Mouse (Mus musculus) neutrophil, adult 5-6 weeks (primary cell): ENCODE results near the gene Evpl. TPM values are rescaled to one million over a fixed set of nuclear protein-coding genes. Genes with fewer than 3 reads are reported as not detected.
"Not testable (repeated sequence)": the region's sequence is repeated elsewhere in the genome, so short reads cannot be mapped to it uniquely, and the experiment has no call there.

Experiments used
- ATAC-seq: fragments of 151-379, 151-347 bp; 2 replicates; pipeline ENCODE4 v1.8.0; 2017; ENCODE audit warnings: mild to moderate bottlenecking, moderate TSS enrichment; ENCODE audit not compliant: insufficient number of reproducible peaks, poor library complexity, low FRiP score, severe bottlenecking; ENCODE audit errors: extremely low read depth
- total RNA-seq: library from RNA; stranded (forward); fragments of 200-1000 nt; gene quantifications from 2 replicates; pipeline ENCODE4 v1.2.3, GENCODE M21; 2017

The Evpl gene
- total RNA-seq: 0.12 TPM in 2 replicates

GRCm38 (mm10) chr11:116237742-116238395, at the start of gene Evpl:
Gene Evpl (minus strand): TSS chr11:116238077.
- ATAC-seq: no peak

DNA sequence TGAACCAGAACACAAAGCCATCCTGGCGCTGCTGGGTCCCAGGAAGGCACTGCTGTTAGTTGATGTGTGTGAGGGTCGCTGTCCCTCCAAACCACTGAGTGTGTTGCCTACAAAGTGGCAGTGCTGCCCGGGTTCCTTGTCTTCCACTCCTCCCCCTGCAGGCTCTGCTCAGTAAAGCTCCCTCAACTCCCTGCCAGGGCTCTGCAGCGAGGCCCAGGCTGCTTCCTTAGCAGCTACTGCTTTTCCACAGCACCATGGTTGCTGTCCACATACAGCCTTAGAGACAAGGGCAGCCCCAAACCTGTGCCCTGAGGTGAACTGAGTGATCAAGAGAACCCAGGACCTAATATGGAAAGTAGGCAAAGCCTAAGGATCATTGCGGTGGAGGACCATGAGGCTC, 49.5 kb upstream of the Evpl start:
- no peak for ATAC-seq

DNA sequence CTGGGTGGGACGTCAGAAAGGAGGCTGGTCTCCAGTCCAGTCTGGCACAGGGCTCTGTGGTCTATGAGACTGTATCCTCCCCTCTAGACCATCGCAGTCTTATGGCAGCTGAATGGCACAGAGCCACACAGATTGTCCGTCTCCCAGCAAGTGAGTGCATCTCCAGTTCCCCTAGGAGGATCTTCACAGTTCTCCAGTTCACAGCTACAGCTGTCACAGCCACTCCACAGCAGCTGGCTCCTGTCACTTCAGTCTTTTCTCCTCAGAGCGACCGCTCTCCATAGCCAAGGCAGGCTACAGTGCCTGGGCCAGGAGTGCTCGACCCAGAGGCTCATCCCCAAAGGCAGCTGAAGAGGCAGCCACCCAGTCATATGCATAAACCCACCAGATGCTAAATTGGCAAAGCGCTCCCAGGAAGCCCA, 47.9 kb upstream of the Evpl start:
- ATAC-seq: no peak

- peak; percentile 30; the same call in 1 of the 2 replicates for ATAC-seq
Observed at GRCm38 (mm10) chr11:116283982-116284381, 46.1 kb upstream of the Evpl start.

- ATAC-seq: no peak
Observed at GRCm38 (mm10) chr11:116282912-116283521, 45.1 kb upstream of the Evpl start.

DNA sequence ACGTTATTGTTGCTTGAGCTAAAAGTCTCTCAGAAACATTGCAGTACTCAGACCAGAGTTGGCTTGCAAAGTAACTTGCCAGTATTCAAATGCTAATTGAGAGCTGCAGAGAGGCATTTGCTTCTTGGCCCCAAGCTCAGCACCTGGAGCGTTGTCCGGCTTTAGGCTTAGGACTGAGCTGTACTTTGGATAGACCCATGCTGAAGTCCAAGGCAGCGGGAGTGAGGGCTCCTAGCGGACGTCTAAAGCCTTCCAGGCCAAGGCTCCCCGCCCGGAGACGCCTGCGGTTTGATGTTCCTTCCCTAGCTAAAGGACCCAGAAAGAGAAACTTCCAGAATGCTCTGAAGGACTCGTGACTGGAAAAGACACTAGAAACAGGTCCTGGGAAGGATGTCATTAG, 44.2 kb upstream of the Evpl start:
- no peak for ATAC-seq

- no peak for ATAC-seq
Observed at GRCm38 (mm10) chr11:116281671-116282070, 43.8 kb upstream of the Evpl start.

DNA sequence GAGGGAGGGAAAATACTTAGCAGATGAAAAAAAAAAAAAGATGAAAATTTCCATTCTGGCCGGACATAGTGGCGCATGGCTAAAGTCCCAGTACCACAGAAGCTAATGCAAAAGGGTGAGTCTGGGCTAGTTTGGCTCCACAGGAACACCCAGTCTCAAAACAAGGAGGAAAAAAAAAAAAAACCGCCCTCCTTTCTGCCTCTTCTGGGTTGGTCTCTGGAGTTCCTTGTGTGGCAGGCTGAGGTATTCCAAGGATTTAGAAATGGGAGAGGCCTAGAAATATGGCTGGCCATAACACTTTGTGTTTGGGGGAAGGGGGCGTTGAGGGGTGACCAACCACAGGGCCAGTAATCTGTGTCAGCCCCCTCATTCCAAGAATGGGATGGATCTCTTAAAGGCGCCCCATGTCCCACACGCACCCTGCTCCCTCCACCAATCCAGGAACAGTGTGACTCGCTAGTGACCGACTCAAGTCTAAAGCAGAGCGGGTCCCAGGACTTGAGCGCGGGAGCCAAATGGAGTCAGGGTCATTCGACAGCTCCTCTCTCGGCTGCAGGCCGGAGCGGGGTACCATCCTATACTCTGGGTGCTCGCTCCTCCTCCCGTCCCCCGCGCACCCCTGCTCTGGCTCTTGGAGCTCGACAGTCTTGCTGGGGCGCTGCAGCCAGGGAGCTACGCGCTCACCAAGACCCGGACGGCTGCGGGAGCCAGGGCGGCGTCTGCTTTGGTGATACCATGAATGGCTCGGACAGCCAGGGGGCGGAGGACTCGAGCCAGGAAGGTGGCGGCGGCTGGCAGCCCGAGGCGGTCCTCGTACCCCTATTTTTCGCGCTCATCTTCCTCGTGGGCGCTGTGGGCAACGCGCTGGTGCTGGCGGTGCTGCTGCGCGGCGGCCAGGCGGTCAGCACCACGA, 43.1 kb upstream of the Evpl start, which contains the start of gene Galr2:
Gene Galr2 (plus strand): TSS at position 189 of the 913 bp plus-strand sequence.
- ATAC-seq: no peak

GRCm38 (mm10) chr11:116277184-116277583, 39.3 kb upstream of the Evpl start:
- not testable (repeated sequence) for ATAC-seq

GRCm38 (mm10) chr11:116274045-116274666, 36.3 kb upstream of the Evpl start, which contains the start of gene Srp68:
Gene Srp68 (minus strand): TSS chr11:116274217.
- peak; percentile 96 for ATAC-seq

- ATAC-seq: no peak
Observed at GRCm38 (mm10) chr11:116273469-116274044, 35.7 kb upstream of the Evpl start.

DNA sequence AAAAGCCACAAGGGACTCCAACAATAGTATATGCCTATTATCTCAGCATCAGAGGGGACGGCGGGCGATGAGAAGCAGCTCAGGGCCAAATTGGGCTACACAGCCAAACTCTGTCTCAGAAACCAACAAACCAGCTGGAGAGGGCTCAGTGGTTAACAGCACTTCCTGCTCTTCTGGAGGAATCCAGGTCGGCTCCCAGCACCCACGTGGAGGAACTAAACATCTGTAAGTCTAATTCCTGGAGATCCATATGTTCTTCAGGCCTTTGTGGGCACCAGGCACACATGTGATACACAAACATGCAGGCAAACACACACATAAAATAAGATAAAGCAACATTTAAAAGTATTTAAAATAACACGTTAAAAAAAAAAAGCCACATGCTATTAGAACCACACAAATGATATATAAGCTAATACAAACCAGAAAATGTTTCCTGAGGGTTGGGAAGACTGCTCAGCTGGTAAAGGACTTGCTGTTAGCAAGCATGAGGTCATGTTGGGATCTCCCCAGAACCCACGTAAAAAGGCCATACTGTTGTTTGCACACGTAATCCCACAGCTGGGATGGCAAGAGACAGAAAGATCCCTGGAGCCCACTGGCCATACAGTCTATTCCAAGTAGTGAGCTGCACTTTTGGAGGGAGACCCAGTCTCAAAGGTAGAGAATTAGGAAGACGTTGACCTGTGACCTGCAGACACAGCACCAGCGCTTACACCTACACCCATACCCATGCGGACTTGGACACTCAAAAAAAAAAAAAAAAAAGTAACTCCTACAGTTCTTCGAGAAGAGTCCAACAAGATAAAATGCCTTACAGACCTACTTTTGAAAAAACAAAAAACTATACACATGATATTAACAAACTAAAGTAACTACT, 35.0 kb upstream of the Evpl start:
- ATAC-seq: no peak

DNA sequence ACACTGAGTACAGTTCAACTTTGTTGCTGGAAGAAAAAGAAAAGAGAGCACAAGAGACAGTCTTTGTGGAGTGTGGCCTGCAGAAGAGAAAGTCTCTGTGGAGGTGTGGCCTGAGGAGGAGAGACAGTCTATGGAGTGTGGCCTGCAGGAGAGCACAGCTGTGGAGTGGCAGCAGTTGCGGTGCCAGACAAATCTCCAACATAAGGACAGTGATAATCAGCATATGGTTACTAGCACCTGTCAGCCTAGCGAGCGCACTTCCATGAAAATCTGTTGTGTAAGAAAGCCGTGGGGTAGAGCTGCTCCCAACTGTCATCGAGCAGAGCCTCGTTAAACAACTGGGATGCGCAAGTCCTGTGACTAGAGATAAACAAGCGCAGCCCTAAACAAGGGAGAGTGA, 31.7 kb upstream of the Evpl start:
- no peak for ATAC-seq

DNA sequence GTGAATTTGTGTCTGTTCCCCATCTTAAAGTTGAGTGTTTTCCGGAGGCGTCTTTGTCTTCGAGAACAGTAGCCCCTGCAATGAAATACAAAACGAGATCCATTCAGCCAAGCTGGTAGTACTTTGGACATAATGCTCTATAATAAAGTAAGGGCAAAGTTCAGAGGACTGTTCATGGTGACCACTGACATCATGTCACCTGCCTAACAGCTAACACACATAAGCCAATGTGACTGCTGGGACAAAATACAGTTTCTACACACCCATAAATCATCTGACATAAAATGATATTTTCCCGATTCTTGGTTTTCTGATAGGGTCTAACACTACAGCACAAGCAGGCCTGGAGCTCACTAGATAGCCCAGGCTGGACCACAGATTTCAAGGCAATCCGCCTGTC, 30.4 kb upstream of the Evpl start:
- no peak for ATAC-seq

- no peak for ATAC-seq
Observed at GRCm38 (mm10) chr11:116267637-116268036, 29.8 kb upstream of the Evpl start.

GRCm38 (mm10) chr11:116265850-116266249, 28.0 kb upstream of the Evpl start:
- no peak for ATAC-seq

- ATAC-seq: no peak
Observed at GRCm38 (mm10) chr11:116265352-116265751, 27.5 kb upstream of the Evpl start.

DNA sequence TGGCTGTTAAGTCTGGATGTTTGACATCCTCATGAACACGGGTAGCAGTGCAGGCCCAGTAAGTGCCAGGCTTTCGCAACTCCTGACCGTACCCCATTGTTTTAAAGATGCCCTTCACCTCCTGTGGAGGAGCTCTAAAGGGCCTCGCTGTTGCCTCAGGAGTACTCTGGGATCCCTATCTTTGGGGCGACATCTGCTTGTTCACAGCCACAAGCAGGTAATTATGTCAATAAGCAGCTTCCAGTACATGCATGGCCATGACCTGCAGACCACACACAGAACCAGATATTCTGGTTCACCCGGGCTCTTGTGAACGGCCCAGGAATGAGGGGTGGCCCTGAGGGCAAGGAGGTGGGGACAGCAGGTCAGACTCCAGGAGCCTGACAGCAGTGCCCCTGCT, 22.4 kb upstream of the Evpl start:
- no peak for ATAC-seq
